Mouse (Mus musculus) large intestine, adult 2 months (tissue): ENCODE measurements around the gene Kcnq2. TPM values are rescaled to one million over a fixed set of nuclear protein-coding genes. Genes with fewer than 3 reads are reported as not detected.

Source experiments
- DNase-seq: peaks from one replicate; pipeline ENCODE4 v3.0.0-alpha.2; 2012; ENCODE audit warnings: low read depth, low spot score
- WGBS: fragments of 180-500 bp; shearing (Covaris S2); methylation state at CpG from one replicate; pipeline ENCODE4 v1.1.7; 2018; 5-methylcytosine and 5-hydroxymethylcytosine counted together
- polyA plus RNA-seq: library from polyadenylated mRNA; depleted of rRNA; stranded (reverse); fragments of >200 nt; gene quantifications from 2 replicates; pipeline ENCODE4 v1.2.3, GENCODE M21; 2012

Gene Kcnq2
- polyA plus RNA-seq, 1 experiment: 0.37 TPM

GRCm38 (mm10) chr2:181113762-181114361 lies 21.2 kb downstream of the Kcnq2 start:
- 58% methylated on average over 8 of the region's 8 CpGs for WGBS
- no peak for DNase-seq

GRCm38 (mm10) chr2:181111665-181112064 lies 23.4 kb downstream of the Kcnq2 start:
- no peak for DNase-seq

DNA sequence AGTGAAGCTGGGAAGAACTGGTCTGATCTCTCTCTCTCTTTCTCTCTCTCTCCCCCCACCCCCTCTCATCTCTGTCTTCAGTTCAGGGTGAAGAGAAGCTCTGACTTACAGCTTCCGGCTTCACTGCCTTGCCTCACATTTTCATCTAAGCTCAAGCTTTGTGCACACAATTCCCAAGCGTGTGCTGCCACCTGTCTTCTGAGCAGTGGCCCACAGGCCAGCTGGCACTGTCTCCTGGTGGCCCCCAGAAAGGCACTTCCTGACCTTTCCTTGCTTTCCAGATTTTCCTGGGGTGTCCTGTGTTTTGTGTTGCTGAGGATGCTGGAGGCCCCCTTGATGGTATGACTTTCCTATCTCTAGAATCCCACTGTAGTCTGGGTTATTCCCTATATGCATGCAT lies 31.0 kb downstream of the Kcnq2 start:
- WGBS: 42% methylated on average over 2 of the region's 2 CpGs
- DNase-seq: no peak

More at GRCm38 (mm10) chr2:181111665-181112064, 23.4 kb downstream of the Kcnq2 start:
- WGBS: 88% methylated on average over 1 of the region's 1 CpGs

GRCm38 (mm10) chr2:181102161-181102560 lies 32.9 kb downstream of the Kcnq2 start:
- no peak for DNase-seq
- 48% methylated on average over 2 of the region's 2 CpGs for WGBS

DNA sequence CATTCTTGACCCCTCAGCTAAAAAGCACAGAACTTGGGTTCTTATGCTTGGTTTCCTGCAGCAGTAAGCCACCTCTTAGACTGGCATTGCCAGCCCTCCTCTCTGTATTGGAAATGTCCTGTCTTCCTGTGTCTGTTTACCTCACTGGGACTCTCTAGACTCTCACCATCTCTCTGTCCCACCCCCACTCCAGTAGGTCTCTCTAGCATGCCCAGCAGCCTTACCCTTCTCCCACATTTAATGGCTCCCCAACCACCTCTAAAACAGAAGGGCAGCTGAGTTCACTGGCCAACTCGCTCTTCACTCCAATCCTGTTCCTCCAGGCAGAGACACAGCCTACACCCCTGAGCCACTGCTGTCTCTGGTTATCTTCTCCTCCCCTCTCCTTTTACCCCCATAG lies 33.5 kb downstream of the Kcnq2 start:
- 77% methylated on average over 1 of the region's 1 CpGs for WGBS
- DNase-seq: no peak

GRCm38 (mm10) chr2:181100087-181100486 lies 35.0 kb downstream of the Kcnq2 start:
- 38% methylated on average over 2 of the region's 2 CpGs for WGBS

DNA sequence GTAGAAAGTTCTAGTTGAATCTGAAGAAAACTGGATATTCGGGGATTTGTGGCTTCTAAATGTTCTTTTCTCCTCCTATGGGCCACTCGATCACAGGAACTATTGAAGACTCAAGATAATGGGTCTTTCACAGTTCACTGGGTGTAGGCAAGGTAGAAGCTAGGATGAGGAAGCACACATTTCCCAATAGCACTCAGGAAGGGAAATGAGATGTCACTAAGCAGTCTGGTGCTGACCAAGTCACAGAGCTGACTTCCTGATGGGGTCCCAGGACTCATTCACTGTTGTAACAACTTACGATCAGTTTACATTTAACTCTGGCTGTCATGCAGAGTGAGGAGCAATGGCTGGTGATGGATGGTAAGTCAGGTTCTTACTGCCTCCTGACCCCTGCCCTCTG lies 45.0 kb downstream of the Kcnq2 start:
- 65% methylated on average over 3 of the region's 3 CpGs for WGBS
- no peak for DNase-seq

More at GRCm38 (mm10) chr2:181100087-181100486, 35.0 kb downstream of the Kcnq2 start:
- DNase-seq: peak; percentile 29

DNA sequence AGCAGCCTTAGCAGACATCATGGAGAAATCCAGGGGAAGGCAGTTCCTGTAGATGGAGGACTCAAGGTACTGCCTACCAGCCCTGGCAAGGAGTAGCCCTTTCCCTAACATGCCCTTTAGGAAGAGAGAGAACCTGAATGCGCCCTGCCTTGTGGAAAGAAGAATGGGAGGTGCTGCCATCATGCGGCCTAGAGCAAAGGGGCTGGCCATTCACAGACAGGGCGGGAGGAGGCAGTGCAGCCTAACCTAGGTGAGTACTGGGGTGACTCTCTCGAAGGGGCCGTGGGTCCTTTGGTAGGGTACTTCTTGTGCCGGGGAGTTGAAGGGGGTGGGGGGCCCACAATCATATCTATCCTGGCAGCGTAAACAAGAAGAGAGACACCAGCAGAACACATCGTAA lies 50.1 kb downstream of the Kcnq2 start:
- no peak for DNase-seq
- WGBS: 63% methylated on average over 8 of the region's 8 CpGs

DNA sequence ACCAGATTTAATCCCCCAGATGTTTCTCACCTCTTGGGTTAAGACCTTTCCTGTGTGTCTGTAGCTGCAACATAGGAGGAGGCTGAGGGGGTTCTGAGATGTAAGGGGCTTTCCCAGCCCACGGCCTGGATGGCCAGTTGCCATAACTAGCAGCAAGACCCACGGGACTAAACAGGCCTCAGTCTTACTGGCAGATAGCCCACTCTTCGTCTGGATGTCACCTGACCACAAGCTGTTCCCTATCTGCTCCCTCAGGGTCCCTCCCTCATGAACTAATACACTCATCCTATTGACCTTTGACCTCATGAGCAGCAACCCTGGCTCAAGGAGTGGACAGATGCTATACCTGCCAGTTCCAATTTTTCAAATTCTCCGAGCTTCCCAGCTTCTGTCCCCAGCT lies 51.2 kb downstream of the Kcnq2 start:
- 30% methylated on average over 4 of the region's 4 CpGs for WGBS
- no peak for DNase-seq

GRCm38 (mm10) chr2:181080886-181081285 lies 54.2 kb downstream of the Kcnq2 start:
- DNase-seq: no peak
- 38% methylated on average over 5 of the region's 5 CpGs for WGBS

GRCm38 (mm10) chr2:181079518-181079917 lies 55.6 kb downstream of the Kcnq2 start:
- 76% methylated on average over 2 of the region's 2 CpGs for WGBS
- no peak for DNase-seq

- no peak for DNase-seq
- WGBS: 91% methylated on average over 2 of the region's 2 CpGs
These were observed 56.2 kb downstream of the Kcnq2 start for GRCm38 (mm10) chr2:181078908-181079307.

GRCm38 (mm10) chr2:181075501-181075900 lies 59.6 kb downstream of the Kcnq2 start:
- WGBS: 82% methylated on average over 12 of the region's 12 CpGs
- DNase-seq: no peak

DNA sequence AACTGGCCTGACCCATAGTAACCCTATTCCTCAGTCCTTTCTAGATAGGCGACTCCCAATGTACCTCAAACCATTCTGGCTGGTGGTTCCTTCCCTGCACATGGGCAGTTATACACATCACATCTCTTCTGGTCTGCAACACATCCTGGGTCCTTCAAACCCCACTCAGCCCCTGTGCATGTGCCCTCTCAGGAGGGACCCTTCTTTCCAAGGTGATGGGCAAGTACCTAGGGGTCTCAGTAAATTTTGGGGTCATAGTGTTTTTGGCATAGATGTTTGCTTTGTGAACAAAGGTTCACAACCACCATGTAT lies 62.7 kb downstream of the Kcnq2 start:
- 0% methylated on average over 1 of the region's 1 CpGs for WGBS
- DNase-seq: no peak

- DNase-seq: peak; percentile 38
- 57% methylated on average over 7 of the region's 7 CpGs for WGBS
These were observed 63.2 kb downstream of the Kcnq2 start for GRCm38 (mm10) chr2:181071706-181072402.

- 61% methylated on average over 7 of the region's 7 CpGs for WGBS
- no peak for DNase-seq
These were observed 65.0 kb downstream of the Kcnq2 start for GRCm38 (mm10) chr2:181070136-181070535.

GRCm38 (mm10) chr2:181068499-181068898 lies 66.6 kb downstream of the Kcnq2 start:
- no peak for DNase-seq
- WGBS: 57% methylated on average over 5 of the region's 5 CpGs

- no peak for DNase-seq
- WGBS: 21% methylated on average over 4 of the region's 4 CpGs
These were observed 69.3 kb downstream of the Kcnq2 start for GRCm38 (mm10) chr2:181065827-181066226.

GRCm38 (mm10) chr2:181060127-181060526 lies 75.0 kb downstream of the Kcnq2 start:
- peak; percentile 29 for DNase-seq
- 17% methylated on average over 5 of the region's 5 CpGs for WGBS

- WGBS: 26% methylated on average over 3 of the region's 3 CpGs
- DNase-seq: no peak
These were observed 76.9 kb downstream of the Kcnq2 start for GRCm38 (mm10) chr2:181058193-181058592.

DNA sequence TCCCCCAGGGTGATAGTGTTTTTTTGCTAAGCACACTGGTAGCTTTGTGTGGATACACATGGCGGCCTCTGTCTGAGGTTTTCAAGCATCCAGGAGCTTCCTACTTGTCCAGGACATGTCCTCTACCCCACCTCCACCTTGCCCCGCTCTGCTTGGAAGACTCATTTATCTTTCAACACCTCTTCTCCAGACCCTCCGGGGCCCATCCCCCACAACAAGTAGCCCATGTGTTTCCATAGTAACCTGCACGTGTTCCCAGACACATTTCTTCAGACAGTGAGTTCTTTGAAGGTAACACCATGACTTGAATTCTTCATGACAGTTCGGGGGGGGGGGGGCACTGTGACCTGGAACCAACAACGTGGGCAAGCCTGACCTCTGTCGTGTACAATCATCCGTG lies 77.8 kb downstream of the Kcnq2 start:
- no peak for DNase-seq
- 43% methylated on average over 8 of the region's 8 CpGs for WGBS

- 87% methylated on average over 1 of the region's 1 CpGs for WGBS
These were observed 82.9 kb downstream of the Kcnq2 start for GRCm38 (mm10) chr2:181052171-181052570.

More at GRCm38 (mm10) chr2:181052171-181052570, 82.9 kb downstream of the Kcnq2 start:
- no peak for DNase-seq
